ENCODE assay signal across 8 mouse cellular contexts in genomic region chr16:43890747-43891336, GRCm38 (mm10). TPM values are rescaled to one million over a fixed set of nuclear protein-coding genes. Genes with fewer than 3 reads are reported as not detected.
DNase-seq lines count a peak whose midpoint lies in the region; ATAC-seq lines count a peak whose summit lies in the region.
"Had no signal": no experiment of that assay in that cellular context is flagged by ENCODE, and none has a peak within 500 bp of the region (broad histone marks: within the 10 kb centered on the region; RNA-seq: fewer than 3 reads in every experiment).

No protein-coding gene starts in this region.

- peak overlapping the region; percentile 68 for H3K4me2 ChIP-seq in liver, embryonic 11.5 days
- peak overlapping the region; percentile 87 for H3K4me2 ChIP-seq in embryonic facial prominence, embryonic 12.5 days (replicated peaks)
- H3K4me2 ChIP-seq in hindbrain, embryonic 15.5 days = peak overlapping the region; percentile 87; the same call in 1 of the 2 replicates
- peak overlapping the region; percentile 63 for H3K4me2 ChIP-seq in midbrain, embryonic 13.5 days (replicated peaks)

- H3K9ac ChIP-seq in liver, embryonic 11.5 days (ENCODE audit: low read depth, low read length) = 0 out of 2 replicates have a peak overlapping the region, but pooled peaks have one; percentile 38
- H3K9ac ChIP-seq in embryonic facial prominence, embryonic 12.5 days = no peak overlapping the region
- H3K9ac ChIP-seq in hindbrain, embryonic 15.5 days = peak overlapping the region; percentile 79; the same call in 1 of the 2 replicates
- no peak overlapping the region for H3K9ac ChIP-seq in midbrain, embryonic 13.5 days (replicated peaks)

- ATAC-seq in liver, embryonic 11.5 days (replicated peaks; ENCODE audit: low FRiP score) = no peak
- no peak for ATAC-seq in embryonic facial prominence, embryonic 12.5 days (ENCODE audit: insufficient number of reproducible peaks, insufficient read depth, low FRiP score, low TSS enrichment)
- no peak for ATAC-seq in hindbrain, embryonic 15.5 days (ENCODE audit: low FRiP score, low read depth)
- no peak for ATAC-seq in midbrain, embryonic 13.5 days

- DNase-seq in liver, embryonic 11.5 days (ENCODE audit: low spot score) = no peak
- DNase-seq in liver = no peak
- no peak for DNase-seq in spleen, postnatal 4 days (ENCODE audit: low spot score in 2 of 2)
- DNase-seq in thymus, postnatal 10 days (ENCODE audit: low spot score in 2 of 2) = no peak
- DNase-seq: cerebellum, postnatal 14 days had no signal

- no peaks in the 10 kb centered on the region for H3K27me3 ChIP-seq in liver, embryonic 11.5 days (replicated peaks; ENCODE audit: control insufficient read depth, insufficient read depth, low read length)
- H3K27me3 ChIP-seq in embryonic facial prominence, embryonic 12.5 days = no peaks in the 10 kb centered on the region
- H3K27me3 ChIP-seq in hindbrain, embryonic 15.5 days = no peaks in the 10 kb centered on the region
- H3K27me3 ChIP-seq in midbrain, embryonic 13.5 days = no peaks in the 10 kb centered on the region

- peak overlapping the region; percentile 72 for H3K4me3 ChIP-seq in liver, embryonic 11.5 days (ENCODE audit: low read depth, low read length)
- H3K4me3 ChIP-seq in embryonic facial prominence, embryonic 12.5 days = peak overlapping the region; percentile 63; the same call in 1 of the 2 replicates
- H3K4me3 ChIP-seq in hindbrain, embryonic 15.5 days = peak overlapping the region; percentile 57
- H3K4me3 ChIP-seq in midbrain, embryonic 13.5 days (replicated peaks) = peak overlapping the region; percentile 65; the same call in 1 of the 2 replicates

- H3K27ac ChIP-seq in liver, embryonic 11.5 days (ENCODE audit: low read depth, low read length) = no peak overlapping the region
- H3K27ac ChIP-seq in embryonic facial prominence, embryonic 12.5 days = no peak overlapping the region
- no peak overlapping the region for H3K27ac ChIP-seq in hindbrain, embryonic 15.5 days (replicated peaks)
- H3K27ac ChIP-seq in midbrain, embryonic 13.5 days = no peak overlapping the region

- no peaks in the 10 kb centered on the region for H3K4me1 ChIP-seq in liver, embryonic 11.5 days (replicated peaks; ENCODE audit: control insufficient read depth, insufficient read depth, low read length)
- peaks cover 7% of the 10 kb centered on the region; the same call in 1 of the 2 replicates for H3K4me1 ChIP-seq in embryonic facial prominence, embryonic 12.5 days
- H3K4me1 ChIP-seq in hindbrain, embryonic 15.5 days (replicated peaks) = peaks cover 25% of the 10 kb centered on the region
- H3K4me1 ChIP-seq in midbrain, embryonic 13.5 days (replicated peaks) = peaks cover 18% of the 10 kb centered on the region

- WGBS in liver, embryonic 11.5 days = 75% methylated on average over 4 of the region's 4 CpGs
- WGBS in embryonic facial prominence, embryonic 12.5 days = 80% methylated on average over 4 of the region's 4 CpGs
- 86% methylated on average over 4 of the region's 4 CpGs for WGBS in hindbrain, embryonic 15.5 days
- 92% methylated on average over 4 of the region's 4 CpGs for WGBS in midbrain, embryonic 13.5 days

- H3K9me3 ChIP-seq in liver, embryonic 11.5 days (ENCODE audit: control insufficient read depth, low read length) = no peaks in the 10 kb centered on the region
- no peaks in the 10 kb centered on the region for H3K9me3 ChIP-seq in embryonic facial prominence, embryonic 12.5 days
- no peaks in the 10 kb centered on the region for H3K9me3 ChIP-seq in hindbrain, embryonic 15.5 days
- no peaks in the 10 kb centered on the region for H3K9me3 ChIP-seq in midbrain, embryonic 13.5 days

- H3K36me3 ChIP-seq in liver, embryonic 11.5 days (ENCODE audit: control insufficient read depth, insufficient read depth, low read length) = no peaks in the 10 kb centered on the region
- H3K36me3 ChIP-seq in embryonic facial prominence, embryonic 12.5 days = no peaks in the 10 kb centered on the region
- no peaks in the 10 kb centered on the region for H3K36me3 ChIP-seq in hindbrain, embryonic 15.5 days
- no peaks in the 10 kb centered on the region for H3K36me3 ChIP-seq in midbrain, embryonic 13.5 days

RNA-seq across cellular contexts. Expression of gene Ccdc191, which starts 1.2 kb away (rescaled TPM):
- polyA plus RNA-seq in liver, embryonic 11.5 days (2014; fragmentation: Nextera tagmentation; extraction: Ambion mirVana) = 7.9 and 9.4 TPM in 2 replicates
- polyA plus RNA-seq in embryonic facial prominence, embryonic 12.5 days (2016; fragmentation: Nextera tagmentation; extraction: Ambion mirVana) = 14.2 and 14.4 TPM in 2 replicates
- 8.9 and 9.2 TPM in 2 replicates for polyA plus RNA-seq in hindbrain, embryonic 15.5 days (2015; fragmentation: Nextera tagmentation; extraction: Ambion mirVana)
- polyA plus RNA-seq in midbrain, embryonic 13.5 days (2015; fragmentation: Nextera tagmentation; extraction: Ambion mirVana) = 13.8 and 14.1 TPM in 2 replicates

RNA-seq across cellular contexts. Expression of gene Qtrt2, which starts 35.8 kb away (rescaled TPM):
- 26.5 and 27.7 TPM in 2 replicates for polyA plus RNA-seq in liver, embryonic 11.5 days (2014; fragmentation: Nextera tagmentation; extraction: Ambion mirVana)
- polyA plus RNA-seq in embryonic facial prominence, embryonic 12.5 days (2016; fragmentation: Nextera tagmentation; extraction: Ambion mirVana) = 33.2 and 36.4 TPM in 2 replicates
- polyA plus RNA-seq in hindbrain, embryonic 15.5 days (2015; fragmentation: Nextera tagmentation; extraction: Ambion mirVana) = 16.6 and 19.5 TPM in 2 replicates
- polyA plus RNA-seq in midbrain, embryonic 13.5 days (2015; fragmentation: Nextera tagmentation; extraction: Ambion mirVana) = 20.3 and 20.4 TPM in 2 replicates

Comparison
In these comparisons a context has a peak if more than half of its experiments do, and no peak if none do; other contexts are left out.
1. H3K9ac ChIP-seq: peak in liver, embryonic 11.5 days (single experiment) and hindbrain, embryonic 15.5 days (single experiment); none in embryonic facial prominence, embryonic 12.5 days (single experiment) and midbrain, embryonic 13.5 days (single experiment).
2. Peak in every context shown above with its lines, with median percentiles within 50 percentile points of each other: H3K4me2 ChIP-seq and H3K4me3 ChIP-seq.